Mouse (Mus musculus) cortical plate, adult 2 months (tissue): ENCODE results near the gene Mfsd12.

ENCODE experiments used
- CTCF ChIP-seq: fragments of 200-500 bp; IDR thresholded peaks from 2 replicates; pipeline ENCODE4 v1.5.1; 2011; ENCODE audit warnings: mild to moderate bottlenecking, control low read depth, low read length; ENCODE audit not compliant: insufficient read depth; ENCODE audit errors: extremely low read depth
- POLR2A ChIP-seq: fragments of 200-500 bp; IDR thresholded peaks from 2 replicates; pipeline ENCODE4 v1.6.1; 2011; ENCODE audit warnings: mild to moderate bottlenecking, low read length, control low read depth; ENCODE audit not compliant: insufficient read depth; ENCODE audit errors: extremely low read depth

- TF ChIP-seq CTCF (no peak), POLR2A (no peak)
These were observed 9.9 kb downstream of the Mfsd12 start for GRCm38 (mm10) chr10:81367207-81367495.
